Mouse (Mus musculus): ENCODE measurements around the gene Cntfr.
"Not testable (repeated sequence)": the region's sequence is repeated elsewhere in the genome, so short reads cannot be mapped to it uniquely, and the experiment has no call there.

The Cntfr gene

GRCm38 (mm10) chr4:41710229-41710628, 13.3 kb upstream of the Cntfr start:
- no peak for DNase-seq (ENCODE audit: low spot score)

GRCm38 (mm10) chr4:41708192-41708745, 11.4 kb upstream of the Cntfr start:
- peak; percentile 49 for DNase-seq (ENCODE audit: low spot score)

GRCm38 (mm10) chr4:41707011-41707535, 10.2 kb upstream of the Cntfr start:
- DNase-seq (ENCODE audit: low spot score): peak; percentile 42

GRCm38 (mm10) chr4:41705922-41706754, 9.2 kb upstream of the Cntfr start:
- no peak for DNase-seq (ENCODE audit: low spot score)

- no peak for DNase-seq (ENCODE audit: low spot score)
Observed at GRCm38 (mm10) chr4:41704651-41705050, 7.8 kb upstream of the Cntfr start.

GRCm38 (mm10) chr4:41702226-41702625, 5.3 kb upstream of the Cntfr start:
- DNase-seq (ENCODE audit: low spot score): not testable (repeated sequence)

GRCm38 (mm10) chr4:41700224-41700623, 3.3 kb upstream of the Cntfr start:
- not testable (repeated sequence) for DNase-seq (ENCODE audit: low spot score)

GRCm38 (mm10) chr4:41699783-41700182, 2.9 kb upstream of the Cntfr start, which contains the start of gene Il11ra1:
TSS of gene Il11ra1 (plus strand) at chr4:41699989.
- not testable (repeated sequence) for DNase-seq (ENCODE audit: low spot score)

GRCm38 (mm10) chr4:41698421-41699016, 1.6 kb upstream of the Cntfr start:
- not testable (repeated sequence) for DNase-seq (ENCODE audit: low spot score)

GRCm38 (mm10) chr4:41696452-41696851, 437 bp downstream of the Cntfr start:
- DNase-seq (ENCODE audit: low spot score): not testable (repeated sequence)

GRCm38 (mm10) chr4:41695800-41696199, 1.1 kb downstream of the Cntfr start:
- DNase-seq (ENCODE audit: low spot score): not testable (repeated sequence)

GRCm38 (mm10) chr4:41693511-41693910, 3.4 kb downstream of the Cntfr start:
- DNase-seq (ENCODE audit: low spot score): not testable (repeated sequence)

GRCm38 (mm10) chr4:41690014-41690413, 6.9 kb downstream of the Cntfr start:
- not testable (repeated sequence) for DNase-seq (ENCODE audit: low spot score)

GRCm38 (mm10) chr4:41688562-41688961, 8.3 kb downstream of the Cntfr start:
- DNase-seq (ENCODE audit: low spot score): not testable (repeated sequence)

- not testable (repeated sequence) for DNase-seq (ENCODE audit: low spot score)
Observed at GRCm38 (mm10) chr4:41685882-41686492, 10.9 kb downstream of the Cntfr start.

GRCm38 (mm10) chr4:41684931-41685453, 11.9 kb downstream of the Cntfr start:
- DNase-seq (ENCODE audit: low spot score): not testable (repeated sequence)

GRCm38 (mm10) chr4:41684131-41684930, 12.6 kb downstream of the Cntfr start:
- not testable (repeated sequence) for DNase-seq (ENCODE audit: low spot score)

- not testable (repeated sequence) for DNase-seq (ENCODE audit: low spot score)
Observed at GRCm38 (mm10) chr4:41683303-41683702, 13.6 kb downstream of the Cntfr start.

GRCm38 (mm10) chr4:41682789-41683188, 14.1 kb downstream of the Cntfr start:
- DNase-seq (ENCODE audit: low spot score): no peak

- DNase-seq (ENCODE audit: low spot score): no peak
Observed at GRCm38 (mm10) chr4:41681947-41682346, 14.9 kb downstream of the Cntfr start.

GRCm38 (mm10) chr4:41681176-41681575, 15.7 kb downstream of the Cntfr start:
- DNase-seq (ENCODE audit: low spot score): no peak

All from c-Kit-positive CD71-positive TER-119-positive erythroid progenitor cells, embryonic 14.5 days (primary cell).